Mouse (Mus musculus): ENCODE results near the gene Pym1.

The Pym1 gene

DNA sequence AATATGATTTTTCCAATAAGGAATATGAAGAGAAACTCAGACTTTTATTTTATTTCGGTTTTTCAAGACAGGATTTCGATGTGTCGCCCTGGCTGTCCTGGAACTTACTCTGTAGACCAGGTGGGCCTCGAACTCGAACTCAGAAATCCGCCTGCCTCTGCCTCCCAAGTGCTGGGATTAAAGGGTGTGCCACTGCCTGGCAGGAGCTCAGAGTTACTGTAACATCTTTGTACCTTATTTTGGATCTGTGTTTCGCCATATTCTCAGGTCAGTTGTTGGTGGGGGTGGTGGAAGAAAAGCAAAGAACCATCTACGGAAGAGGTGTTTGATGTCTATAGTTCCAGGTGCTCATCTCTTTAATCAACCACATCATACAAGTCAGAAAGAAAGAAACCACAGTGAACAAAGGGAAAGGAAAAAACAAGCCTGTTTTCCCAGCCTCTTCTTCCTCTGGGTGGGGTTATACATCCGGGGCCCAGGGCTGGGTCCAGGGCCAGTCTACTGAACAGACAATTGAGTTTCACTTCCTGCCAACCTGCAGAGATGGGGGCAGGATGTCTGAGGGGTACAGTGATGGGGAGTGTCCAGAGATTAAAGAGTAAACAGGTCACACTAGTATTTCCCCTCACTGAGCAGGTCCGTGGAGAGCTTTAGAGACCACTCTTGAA lies 1.6 kb upstream of the Pym1 start:
- no peak for DNase-seq

DNA sequence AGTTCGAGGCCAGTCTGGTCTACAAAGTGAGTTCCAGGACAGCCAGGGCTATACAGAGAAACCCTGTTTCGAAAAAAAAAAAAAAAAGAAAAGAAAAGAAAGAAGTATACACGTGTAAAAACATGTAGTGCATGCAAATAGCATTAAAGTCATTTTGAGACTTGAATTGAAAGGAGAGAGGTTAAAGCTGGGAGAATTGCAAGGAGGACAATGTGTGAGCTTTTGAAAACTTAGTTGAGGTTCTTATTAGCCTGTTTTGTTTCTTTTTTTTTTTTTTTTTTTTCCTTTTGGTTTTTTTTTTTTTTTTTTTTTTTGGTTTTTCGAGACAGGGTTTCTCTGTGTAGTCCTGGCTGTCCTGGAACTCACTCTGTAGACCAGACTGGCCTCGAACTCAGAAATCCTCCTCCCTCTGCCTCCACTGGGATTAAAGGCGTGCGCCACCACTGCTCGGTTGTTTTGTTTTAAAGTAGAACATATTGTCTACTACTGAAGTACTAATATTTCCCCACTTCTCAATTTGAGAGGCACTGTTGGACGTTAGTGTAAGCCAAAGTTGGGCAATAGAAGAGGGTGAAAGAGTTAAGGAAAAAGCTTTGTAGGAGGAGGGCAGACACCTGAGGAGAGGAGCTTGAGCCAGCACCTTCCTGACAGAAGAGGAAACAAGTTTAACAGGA lies 580 bp upstream of the Pym1 start:
- no peak for DNase-seq

DNA sequence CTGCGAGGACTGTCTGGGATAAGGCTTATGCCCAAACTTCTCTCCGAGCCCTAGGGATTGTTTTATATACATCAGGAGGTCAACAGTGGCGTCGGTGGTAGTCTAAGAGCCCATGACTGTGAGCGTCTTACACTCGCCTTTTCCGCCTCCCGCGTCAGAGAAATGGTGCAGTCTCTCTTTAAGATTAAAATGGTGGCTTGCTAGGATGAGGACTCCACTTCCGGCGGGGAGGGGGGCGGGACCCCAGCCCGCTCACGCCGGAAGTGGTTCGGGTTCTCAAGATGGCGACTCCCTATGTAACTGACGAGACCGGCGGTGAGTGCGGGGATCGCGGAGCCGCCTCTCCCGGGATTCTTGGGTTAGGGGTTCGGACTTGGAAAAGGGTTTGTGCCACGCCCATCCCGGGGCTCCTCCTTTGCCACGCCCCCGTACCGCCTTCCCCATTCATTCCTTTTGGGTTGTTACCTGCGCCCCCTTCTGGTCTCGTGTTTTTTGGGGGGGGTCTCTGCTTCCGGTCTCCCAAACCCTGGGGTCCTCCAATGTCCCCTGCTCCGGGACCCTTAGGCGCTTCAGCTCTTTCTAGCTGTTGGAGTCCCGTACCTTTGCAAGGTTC lies 669 bp downstream of the Pym1 start:
- DNase-seq, result peak; percentile 74

DNA sequence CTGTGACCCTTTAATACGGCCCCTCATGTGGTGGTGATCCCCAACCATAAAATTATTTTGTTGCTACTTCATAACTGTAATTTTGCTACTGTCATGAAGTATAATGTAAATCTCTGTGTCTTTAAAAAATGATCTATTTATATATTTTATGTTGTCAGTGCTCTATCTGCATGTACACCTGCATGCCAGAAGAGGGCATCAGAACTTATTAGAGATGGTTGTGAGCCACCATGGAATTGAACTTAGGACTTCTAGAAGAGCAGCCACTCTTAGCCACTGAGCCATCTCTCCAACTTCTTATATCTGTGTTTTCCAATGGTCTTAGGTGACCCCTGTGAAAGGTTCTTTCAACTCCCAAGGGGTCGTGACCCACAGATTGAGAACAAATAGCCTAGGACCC lies 25.2 kb downstream of the Pym1 start:
- DNase-seq, result no peak

DNA sequence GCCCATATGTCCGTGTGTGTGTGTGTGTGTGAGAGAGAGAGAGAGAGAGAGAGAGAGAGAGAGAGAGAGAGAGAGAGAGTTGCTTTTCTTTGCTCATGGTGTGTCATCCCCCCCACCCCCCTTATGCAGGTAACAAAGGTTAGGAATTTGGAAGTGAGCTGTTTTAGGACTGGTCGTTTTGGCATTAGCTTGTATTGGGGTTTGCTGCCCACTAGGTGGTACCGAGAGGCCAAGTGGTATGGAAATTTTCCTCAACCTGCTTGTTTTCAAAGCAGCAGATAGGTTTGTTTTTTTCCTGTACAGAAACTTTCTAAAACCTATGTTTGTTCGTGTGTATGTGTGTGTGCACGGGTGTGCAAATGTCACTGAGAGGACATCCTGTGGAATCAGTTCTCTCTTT lies 26.0 kb downstream of the Pym1 start:
- DNase-seq, result no peak

DNA sequence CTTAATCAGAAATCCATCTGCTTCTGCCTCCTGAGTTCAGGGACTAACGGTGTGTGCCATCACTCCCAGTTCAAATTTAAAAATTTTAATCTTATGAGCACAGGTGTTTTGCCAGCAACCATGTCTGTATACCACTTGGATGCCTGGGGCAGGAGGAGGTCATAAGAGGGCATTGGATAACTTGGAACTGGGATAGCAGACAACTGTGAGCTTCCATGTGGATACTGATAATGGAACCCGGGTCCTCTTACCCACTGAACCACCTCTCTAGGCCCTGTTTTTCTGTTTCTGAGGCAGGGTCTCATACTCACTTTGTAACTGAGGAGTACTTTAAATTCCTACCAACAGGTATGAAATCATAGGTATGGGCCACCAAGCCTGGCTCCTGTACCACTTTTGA lies 30.8 kb downstream of the Pym1 start:
- DNase-seq, result no peak

DNA sequence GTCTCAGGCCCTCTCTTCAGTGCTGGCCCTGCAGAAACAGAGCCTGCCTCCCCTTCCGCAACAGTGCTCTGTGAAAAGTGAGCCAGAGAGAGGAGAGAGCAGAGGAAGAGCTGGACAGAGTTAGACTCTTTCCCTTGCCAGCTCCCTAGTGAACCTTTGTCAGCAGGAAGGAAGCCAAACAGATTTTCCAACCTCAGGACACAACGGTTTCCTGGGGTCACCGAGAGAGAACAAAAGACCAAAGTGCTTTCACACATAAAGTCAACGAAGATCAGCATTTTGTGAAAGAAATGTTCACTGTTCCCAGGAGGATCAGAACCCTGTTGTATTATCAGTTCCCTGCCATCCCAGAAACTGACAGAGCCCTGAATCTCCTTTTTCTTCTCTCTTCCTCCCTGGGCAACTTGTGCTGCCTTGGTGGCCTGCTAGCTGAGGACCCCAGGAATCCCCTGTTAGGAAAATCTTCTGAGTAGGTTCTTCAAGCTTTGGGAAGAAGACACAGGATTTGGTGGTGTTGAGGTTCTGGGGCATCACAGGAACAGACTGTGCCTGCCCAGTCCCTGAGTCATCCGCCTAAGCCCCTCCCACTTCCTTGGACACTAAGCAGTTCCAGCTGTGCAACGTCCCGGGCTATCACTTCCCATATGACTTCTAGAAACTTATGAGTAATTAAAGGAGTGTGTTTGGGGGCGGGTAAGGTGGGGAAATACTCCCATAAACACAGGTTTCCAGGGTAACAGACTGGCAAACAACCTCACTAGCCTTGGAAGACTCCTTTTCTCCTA lies 31.5 kb downstream of the Pym1 start:
- no peak for DNase-seq

DNA sequence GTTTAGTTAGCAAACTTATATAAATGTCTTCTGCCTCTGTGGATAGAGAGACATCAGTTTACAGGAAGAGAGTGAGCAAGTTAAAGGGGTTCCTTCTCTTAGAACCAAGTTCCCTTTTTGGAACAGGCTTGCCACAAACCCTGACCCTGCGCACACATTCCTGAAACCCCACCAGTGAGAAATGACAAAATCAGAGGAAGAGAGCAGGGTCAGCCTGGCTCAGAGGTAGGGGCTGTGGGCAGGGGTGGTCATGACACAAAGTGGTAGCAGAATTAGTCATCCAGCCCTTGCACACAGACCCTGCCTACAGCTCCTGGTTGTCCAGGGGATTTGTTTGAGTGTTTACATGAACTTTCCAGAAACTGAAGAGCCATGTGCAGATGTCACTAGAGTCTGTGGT lies 32.5 kb downstream of the Pym1 start:
- DNase-seq, result no peak

DNA sequence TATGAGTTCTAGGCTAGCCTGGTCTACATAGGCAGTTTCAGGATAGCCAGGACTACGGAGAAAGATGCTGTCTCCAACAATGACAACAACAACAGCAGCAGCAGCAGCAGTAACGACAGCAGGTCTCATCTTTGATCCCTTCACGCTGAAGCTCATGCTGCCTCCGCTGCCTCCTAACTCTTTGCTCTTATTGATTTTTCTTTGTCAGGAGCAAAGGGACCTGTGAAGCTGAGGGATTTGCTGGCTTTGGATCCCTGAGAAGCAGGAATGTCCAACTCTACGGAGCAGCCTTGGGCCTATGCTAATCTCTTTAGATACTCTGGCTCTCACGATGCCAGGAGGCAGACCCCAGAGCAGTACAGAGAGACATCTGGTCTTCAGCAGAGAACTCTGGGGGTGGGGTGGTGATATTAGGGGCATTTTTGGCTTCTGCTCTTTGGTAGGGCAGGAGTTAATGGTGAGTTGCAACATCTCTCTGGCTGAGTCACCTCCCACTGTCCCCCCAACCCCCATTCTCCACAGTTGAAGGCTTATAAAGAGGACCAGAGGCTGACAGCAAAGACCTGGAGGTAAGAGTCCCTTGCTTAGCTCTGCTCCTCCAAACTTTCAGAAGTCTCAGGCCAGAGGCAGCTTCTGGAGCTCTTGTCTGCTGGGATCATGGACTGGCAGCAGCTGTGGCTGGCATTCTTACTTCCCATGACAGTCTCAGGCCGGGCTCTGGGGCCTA lies 42.9 kb downstream of the Pym1 start, which contains the start of gene Mmp19:
Gene Mmp19, plus strand, starts transcription at position 513 of the 727 bp plus-strand sequence.
- no peak for DNase-seq

DNA sequence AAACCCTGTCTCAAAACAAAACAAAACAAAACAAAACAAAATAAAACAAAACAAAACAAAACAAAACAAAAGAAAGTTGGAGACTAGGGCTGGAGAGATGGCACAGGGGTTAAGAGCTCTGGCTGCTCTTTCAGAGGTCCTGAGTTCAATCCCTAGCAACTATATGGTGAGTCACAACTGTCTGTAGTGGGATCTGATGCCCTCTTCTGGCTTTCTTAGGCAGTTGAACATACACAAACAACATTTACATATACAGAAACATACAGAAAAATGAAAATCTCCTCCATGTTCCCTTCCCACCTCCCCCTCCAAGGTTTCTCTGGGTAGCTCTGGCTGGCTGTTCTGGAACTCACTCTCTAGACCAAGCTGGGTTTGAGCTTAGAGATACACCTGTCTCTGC lies 44.4 kb downstream of the Pym1 start:
- no peak for DNase-seq

DNA sequence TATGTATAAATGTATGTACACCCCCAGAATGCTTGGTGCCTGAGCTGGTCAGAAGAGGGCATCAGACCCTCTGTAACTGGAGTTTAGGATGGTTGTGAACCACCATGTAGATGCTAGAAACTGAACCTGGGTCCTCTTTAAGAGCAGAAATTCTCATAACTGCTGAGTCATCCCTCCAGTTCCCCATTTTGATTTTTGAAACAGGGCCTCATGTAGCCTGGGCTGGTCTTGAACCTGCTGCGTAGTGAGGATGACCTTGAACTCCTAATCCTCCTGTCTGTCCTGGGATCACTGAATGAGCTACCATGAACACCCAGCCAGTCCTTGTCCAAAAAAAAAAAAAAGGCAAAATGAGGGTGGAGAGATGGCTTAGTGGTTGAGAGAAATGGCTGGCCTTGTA lies 45.6 kb downstream of the Pym1 start:
- no peak for DNase-seq

DNA sequence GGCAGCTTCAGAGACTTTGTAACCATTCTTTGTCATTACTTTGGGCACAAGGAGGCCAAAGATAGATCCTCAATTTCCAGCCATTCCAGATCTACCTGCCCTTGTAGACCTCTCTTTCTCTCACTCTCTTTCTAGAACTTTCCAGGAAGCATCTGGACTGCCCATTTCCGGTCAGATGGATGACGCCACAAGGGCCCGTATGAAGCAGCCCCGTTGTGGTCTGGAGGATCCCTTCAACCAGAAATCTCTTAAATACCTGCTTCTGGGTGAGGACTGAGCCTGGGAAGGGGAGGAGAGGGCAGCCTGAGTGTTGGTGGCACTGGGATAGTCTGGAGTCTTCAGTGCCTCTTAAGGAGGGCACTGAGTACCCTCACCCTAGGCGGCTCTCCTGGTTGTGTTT lies 46.7 kb downstream of the Pym1 start:
- DNase-seq, result no peak

DNA sequence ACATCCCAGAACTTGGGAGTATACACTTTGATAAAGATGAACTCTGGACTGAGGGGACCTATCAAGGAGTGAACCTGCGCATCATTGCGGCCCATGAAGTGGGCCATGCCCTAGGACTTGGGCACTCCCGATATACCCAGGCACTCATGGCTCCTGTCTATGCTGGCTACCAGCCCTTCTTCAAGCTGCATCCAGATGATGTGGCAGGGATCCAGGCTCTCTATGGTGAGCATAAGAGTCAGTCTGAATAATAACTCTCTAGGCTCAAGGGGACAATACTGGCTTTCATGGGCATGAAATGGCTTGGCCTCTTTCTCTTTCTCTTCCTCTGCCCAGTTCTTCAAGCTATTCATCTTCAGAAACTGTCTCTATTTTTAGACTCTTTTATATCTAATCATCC lies 47.9 kb downstream of the Pym1 start:
- DNase-seq, result no peak

DNA sequence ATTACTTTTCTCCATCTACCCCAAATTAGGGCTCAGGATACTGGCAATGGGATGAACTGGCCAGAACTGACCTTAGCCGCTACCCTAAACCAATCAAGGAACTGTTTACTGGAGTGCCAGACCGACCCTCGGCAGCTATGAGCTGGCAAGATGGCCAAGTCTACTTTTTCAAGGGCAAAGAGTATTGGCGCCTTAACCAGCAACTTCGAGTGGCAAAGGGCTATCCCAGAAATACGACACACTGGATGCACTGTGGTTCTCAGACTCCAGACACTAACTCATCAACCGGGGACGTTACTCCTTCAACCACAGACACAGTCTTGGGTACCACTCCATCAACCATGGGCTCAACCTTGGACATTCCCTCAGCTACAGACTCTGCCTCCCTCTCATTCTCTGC lies 51.0 kb downstream of the Pym1 start:
- DNase-seq, result no peak

DNA sequence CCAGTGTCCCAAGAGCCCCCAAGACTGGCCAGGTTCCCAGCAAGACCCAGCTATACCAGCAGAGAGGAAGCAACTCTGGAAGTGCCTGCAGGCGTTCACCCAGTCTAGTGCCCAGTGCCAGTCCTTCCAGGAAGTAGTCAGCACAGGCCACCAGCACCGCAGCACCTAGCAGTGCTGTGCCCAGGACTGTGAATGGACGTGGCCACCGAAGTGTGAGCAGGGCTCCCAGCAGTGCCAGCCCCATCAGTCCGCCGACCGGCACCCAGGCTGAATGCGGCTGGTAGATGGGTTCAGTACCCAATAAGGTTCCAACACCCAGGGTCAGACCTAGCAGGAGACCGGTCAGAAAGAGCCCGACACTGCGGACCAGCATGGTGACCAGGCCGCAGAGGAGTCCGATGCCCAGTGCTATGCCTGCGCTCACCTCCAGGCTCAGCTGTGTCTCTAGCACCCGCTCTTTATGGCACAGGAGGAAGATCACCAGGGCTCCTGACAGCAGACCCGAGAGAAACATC lies 54.3 kb downstream of the Pym1 start:
- DNase-seq, result no peak

DNA sequence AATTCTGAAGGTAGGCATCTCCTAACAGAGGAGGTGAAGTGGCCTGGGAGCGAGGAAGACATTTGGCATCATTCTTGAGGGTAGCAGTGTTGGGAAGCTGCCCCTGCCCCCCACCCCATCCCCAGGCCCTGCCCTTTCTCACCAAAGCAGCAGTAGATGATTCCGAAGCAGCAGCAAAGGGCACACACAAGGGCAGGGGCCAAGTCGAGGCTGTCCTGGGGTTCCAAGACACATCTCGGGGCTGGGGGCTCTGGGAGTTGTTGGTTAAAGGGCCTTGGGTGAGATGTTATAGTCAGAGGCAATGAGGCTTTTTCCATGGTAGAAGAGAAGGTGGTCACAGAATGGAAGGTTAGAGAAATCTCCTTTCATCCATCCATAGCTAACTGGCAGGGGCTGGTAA lies 55.3 kb downstream of the Pym1 start:
- no peak for DNase-seq

DNA sequence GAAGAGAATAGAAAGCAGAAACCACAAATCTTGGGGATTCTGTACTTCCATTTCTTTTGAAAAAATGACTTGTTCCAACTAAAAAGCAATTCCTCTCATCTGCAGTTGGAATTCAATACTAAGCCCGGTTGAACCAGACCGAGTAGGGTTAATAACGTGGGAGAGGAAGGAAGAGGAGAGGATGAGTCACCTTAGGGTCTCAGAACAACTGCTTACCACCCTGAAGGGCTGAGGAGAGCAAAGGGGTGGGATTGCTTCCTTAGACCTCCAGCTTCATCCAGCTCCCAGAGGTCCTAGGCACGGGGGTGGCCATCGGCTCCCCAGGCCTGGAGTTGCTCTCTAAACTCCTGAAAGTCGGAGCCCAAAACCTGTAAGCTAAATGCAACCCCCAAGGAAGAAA lies 55.7 kb downstream of the Pym1 start:
- no peak for DNase-seq

DNA sequence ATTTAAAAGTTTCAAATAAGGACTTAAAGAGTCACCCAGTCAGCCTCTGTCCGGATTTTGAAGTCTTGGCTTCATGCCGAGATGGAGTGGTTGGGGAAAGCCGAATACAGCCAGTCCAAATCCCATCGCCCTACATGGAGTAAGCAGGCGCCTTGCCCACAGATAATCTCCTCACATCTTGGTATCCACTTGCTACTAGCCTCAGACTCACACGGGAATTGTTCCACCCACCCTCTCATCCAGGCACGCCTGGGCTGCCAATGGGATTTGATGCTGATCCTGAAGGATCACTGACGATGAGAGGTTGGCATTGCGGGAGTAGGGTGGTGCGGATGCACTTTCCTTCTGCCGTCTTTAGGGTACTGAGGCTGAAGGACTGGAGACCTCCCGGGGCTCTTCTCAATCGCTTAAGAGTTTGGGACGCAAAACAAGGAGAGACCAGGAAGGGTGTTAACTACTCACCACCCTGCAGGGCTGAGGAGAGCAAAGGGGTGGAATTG lies 56.1 kb downstream of the Pym1 start, which contains the start of gene Dnajc14:
Gene Dnajc14, plus strand, starts transcription at position 292 of the 500 bp plus-strand sequence.
- peak; percentile 65 for DNase-seq

DNA sequence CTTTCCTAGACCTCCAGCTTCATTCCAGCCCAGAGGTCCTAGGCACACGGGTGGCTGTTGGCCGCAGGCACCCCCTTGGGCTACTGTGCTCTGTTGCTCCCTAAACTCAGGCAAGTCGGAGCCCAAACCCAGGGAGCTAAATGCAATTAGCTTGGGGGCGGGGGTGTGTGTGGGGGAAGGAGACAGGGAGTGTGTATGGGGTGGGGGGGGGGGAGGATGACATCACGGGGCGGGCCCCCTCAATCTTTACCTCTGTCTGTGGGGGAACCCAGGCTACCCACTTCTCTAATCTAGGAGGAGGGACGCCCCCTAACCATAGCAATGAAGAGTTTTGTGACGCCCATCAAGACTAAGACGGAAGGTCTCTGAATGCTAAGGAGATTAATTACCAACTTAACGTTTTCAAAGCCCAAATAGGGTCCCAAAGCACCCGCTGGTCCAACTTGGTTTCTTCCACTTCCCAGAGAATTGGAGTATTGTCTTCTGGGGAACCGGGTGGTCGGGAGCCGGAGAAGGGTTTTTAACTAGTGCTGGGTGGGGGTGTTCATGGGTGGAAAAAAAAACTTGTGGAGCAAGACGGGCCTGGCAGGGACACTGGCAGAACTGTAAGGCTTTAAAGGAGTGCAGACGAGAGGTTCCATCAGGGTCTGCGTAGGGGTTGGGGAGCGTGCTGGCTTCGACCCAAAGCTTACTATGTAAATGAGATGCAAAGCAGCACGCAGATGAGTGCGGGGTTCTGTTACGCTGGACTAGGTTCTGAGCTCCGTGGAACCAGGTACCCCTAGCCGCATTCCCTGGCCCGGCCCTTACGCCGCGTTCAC lies 56.8 kb downstream of the Pym1 start, which contains the start of gene Tmem198b:
Gene Tmem198b, minus strand, starts transcription at position 100 of the 821 bp plus-strand sequence.
- DNase-seq, result peak; percentile 69

DNA sequence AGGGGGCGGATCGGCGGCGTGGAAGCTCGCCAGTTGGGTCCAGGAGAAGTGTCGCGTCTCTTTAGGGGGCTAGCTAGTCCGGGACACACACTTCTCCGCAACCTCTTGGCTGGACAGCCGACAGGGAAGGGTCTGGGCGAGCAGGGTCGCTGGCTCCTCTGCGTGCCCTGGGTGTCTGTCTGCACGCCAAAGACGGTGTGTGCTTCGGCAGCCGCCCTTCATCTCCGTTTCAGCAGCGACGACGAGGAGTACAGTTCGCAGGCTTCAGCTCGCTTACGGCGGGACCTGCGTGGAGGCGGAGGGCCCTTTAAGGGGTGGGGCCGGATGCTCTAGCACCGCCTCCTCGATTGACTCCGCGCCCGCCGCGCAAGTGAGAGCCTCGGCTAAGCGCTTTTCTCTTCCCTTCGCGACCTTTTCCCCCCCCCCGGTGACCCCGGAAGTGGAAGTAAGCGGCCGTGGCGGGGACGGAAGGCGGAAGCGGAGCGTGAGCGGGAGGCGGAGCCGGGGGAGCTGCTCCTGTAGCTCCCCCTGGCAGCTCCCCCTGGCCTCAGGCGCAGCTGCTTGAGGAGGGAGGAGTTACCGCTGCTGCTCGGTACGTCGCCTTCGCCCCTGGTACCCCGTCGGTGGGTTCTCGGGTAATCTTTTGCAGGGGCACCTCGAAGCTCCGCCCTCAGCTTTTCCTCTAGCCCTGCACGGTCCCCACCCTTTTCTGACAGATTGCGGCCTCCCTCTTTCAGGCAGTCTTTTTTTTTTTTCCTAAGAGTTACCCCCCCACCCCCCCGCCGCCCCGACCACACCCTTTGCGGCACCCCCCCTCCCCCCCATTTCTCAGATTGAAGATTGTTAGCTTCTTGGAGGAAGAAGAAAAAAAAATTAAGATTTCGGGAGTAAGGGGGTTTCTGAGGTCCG lies 57.7 kb downstream of the Pym1 start:
- peak; percentile 92 for DNase-seq

Measured in cerebellum, adult 8-10 months (tissue).